Mouse (Mus musculus): ENCODE measurements around the gene Dnajb14. TPM values are rescaled to one million over a fixed set of nuclear protein-coding genes. Genes with fewer than 3 reads are reported as not detected.
A peak's percentile ranks its signal among the peaks of the same experiment; 100 is the strongest.

Gene Dnajb14
- polyA plus RNA-seq, 1 experiment from 2014 or later = 7.3 TPM

DNA sequence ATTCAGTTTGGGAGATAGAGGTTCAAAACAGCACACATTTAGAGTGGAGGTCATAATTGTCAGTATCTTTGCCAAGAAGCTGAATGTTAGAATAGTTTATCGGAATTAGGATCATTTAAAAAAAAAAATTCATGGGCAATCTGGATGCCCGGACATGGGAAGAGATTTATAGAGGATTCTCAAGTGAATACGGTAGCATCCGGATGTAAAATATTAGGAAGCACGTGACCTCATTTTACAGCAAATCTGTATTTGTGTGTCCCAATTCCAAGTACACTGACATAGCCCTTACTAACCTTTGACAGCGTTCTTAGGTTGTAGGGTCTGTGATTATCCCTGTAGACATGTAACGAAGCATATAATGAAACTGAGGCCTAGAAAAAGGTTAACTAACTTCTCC is 51.9 kb downstream of the Dnajb14 start:
- peaks cover 19% of the 10 kb centered on the region for H3K4me1 ChIP-seq
- H3K4me3 ChIP-seq = peak overlapping the region; percentile 93
- 94% methylated on average over 7 of the region's 7 CpGs for WGBS
- no peaks in the 10 kb centered on the region for H3K27me3 ChIP-seq
- peak overlapping the region; percentile 81 for H3K4me2 ChIP-seq
- H3K36me3 ChIP-seq (ENCODE audit: poor library complexity, severe bottlenecking) = peaks cover 23% of the 10 kb centered on the region
- H3K9me3 ChIP-seq (replicated peaks) = no peaks in the 10 kb centered on the region
- H3K9ac ChIP-seq = peak overlapping the region; percentile 88
- no peak for ATAC-seq
- no peak overlapping the region for H3K27ac ChIP-seq

DNA sequence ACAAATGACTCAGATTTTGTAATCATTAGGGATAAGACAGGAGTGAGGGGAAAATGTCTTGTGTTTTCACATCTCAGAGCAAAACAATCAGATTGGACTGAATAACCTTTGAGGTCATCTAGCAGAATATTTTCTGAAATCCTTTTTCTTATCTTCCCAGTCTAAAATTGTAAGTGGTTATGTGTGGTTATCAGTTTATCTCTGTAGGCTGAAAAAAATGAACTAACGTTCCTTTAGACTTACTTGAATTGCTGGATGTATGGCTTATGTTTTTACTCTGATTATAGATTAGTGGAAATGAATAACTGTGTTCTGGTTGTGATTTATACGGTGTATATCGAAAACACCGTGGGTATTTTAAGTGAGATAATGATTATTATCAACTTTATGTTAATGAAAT is 53.1 kb downstream of the Dnajb14 start:
- 95% methylated on average over 4 of the region's 4 CpGs for WGBS
- no peak overlapping the region for H3K4me2 ChIP-seq
- ATAC-seq = no peak
- no peak overlapping the region for H3K9ac ChIP-seq
- H3K27ac ChIP-seq = no peak overlapping the region
- H3K9me3 ChIP-seq (replicated peaks) = no peaks in the 10 kb centered on the region
- H3K4me3 ChIP-seq = no peak overlapping the region
- no peaks in the 10 kb centered on the region for H3K27me3 ChIP-seq
- H3K36me3 ChIP-seq (ENCODE audit: poor library complexity, severe bottlenecking) = peaks cover 30% of the 10 kb centered on the region
- peaks cover 19% of the 10 kb centered on the region for H3K4me1 ChIP-seq

DNA sequence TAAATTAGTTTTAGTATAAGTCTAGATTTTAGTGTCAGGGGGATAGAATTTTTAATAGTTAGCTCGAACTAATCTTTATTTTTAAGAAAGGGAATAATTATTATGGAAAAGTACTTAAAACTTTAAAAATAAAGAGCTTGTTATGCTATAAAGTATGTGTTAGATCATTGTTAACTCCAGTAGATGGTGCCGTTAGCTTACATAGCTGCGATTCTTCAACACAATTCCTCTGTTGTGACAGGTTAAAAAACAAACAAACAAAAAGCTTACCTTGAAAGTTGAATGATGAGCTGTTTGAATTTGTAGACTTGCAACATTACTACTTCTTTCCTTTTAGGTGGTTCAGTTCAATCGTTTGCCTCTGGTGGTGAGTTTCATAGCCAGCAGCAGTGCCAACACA is 59.5 kb downstream of the Dnajb14 start:
- 92% methylated on average over 4 of the region's 4 CpGs for WGBS
- Histone ChIP-seq H3K4me3 (no peak overlapping the region), H3K36me3 (ENCODE audit: poor library complexity, severe bottlenecking) (peaks cover 68% of the 10 kb centered on the region), H3K4me1 (no peaks in the 10 kb centered on the region), H3K4me2 (no peak overlapping the region), H3K27ac (no peak overlapping the region), H3K9ac (no peak overlapping the region), H3K9me3 (replicated peaks) (no peaks in the 10 kb centered on the region), H3K27me3 (no peaks in the 10 kb centered on the region)
- ATAC-seq = no peak

DNA sequence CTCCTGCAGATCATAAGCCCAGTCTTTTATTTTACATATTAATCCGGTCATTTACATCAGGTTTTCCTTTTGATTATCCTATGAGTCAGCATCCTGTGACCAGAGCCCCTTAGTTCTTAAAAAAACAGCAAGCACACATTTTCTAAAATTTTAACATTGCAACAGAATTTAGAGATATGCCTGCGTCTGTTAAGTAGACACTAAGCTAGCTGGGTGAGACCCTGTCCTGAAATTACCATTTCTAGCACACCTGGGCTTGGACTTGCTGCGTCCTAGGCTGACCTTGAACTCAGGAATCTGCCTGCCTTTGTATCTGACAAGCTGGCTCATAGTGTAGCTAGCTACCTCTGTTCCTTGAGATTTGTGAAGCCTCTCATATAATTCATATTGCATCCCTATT is 62.5 kb downstream of the Dnajb14 start:
- ATAC-seq = no peak
- H3K9me3 ChIP-seq (replicated peaks) = no peaks in the 10 kb centered on the region
- H3K36me3 ChIP-seq (ENCODE audit: poor library complexity, severe bottlenecking) = peaks cover 55% of the 10 kb centered on the region
- no peak overlapping the region for H3K27ac ChIP-seq
- no peaks in the 10 kb centered on the region for H3K27me3 ChIP-seq
- no peak overlapping the region for H3K4me2 ChIP-seq
- no peaks in the 10 kb centered on the region for H3K4me1 ChIP-seq
- 90% methylated on average over 3 of the region's 3 CpGs for WGBS
- H3K4me3 ChIP-seq = no peak overlapping the region
- H3K9ac ChIP-seq = no peak overlapping the region

DNA sequence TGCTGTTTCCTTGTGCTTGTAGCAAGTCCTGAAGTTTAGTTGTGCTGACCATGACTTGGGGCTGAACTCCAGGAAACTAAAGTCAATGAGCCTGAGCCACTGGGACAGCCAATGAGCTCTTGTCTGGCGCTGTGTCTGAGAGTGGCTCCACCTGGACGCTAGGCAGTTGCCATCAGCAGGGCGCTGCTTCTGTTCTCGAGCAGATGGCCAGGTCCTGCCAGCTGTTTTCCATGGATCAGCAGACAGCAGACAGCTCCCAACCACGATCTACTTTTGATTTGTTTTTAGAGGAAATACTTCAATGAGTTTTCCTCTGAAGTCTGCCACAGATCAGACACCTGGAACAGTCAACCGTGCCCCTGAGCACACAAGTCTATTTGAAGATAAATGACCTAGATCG is 65.3 kb downstream of the Dnajb14 start:
- Histone ChIP-seq H3K4me2 (no peak overlapping the region), H3K9me3 (replicated peaks) (no peaks in the 10 kb centered on the region), H3K9ac (no peak overlapping the region), H3K36me3 (ENCODE audit: poor library complexity, severe bottlenecking) (peaks cover 29% of the 10 kb centered on the region), H3K27me3 (no peaks in the 10 kb centered on the region), H3K4me3 (no peak overlapping the region), H3K27ac (no peak overlapping the region), H3K4me1 (no peaks in the 10 kb centered on the region)
- ATAC-seq = no peak
- WGBS = 84% methylated on average over 7 of the region's 7 CpGs

DNA sequence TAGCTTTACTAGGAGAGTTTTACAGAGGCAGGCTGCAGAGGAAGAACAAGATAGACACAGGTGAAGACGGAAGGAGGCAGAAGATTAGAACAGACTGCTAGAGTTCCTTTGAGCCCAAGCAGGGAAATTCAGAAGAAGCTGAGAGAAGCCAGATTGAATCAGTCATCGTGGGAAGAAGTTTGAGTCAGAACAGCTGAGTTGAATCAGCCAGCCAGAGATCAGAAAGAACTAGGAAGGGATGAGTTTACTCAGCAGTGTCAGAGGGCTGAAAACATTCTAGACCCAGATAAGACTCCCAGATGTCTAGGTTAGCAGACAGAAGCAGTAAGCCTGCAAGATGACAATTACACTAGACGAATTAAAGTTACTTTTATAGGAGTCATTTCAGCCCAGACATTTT is 66.5 kb downstream of the Dnajb14 start:
- Histone ChIP-seq H3K4me1 (no peaks in the 10 kb centered on the region), H3K4me2 (no peak overlapping the region), H3K4me3 (no peak overlapping the region), H3K27ac (no peak overlapping the region), H3K9ac (no peak overlapping the region), H3K9me3 (replicated peaks) (no peaks in the 10 kb centered on the region), H3K36me3 (ENCODE audit: poor library complexity, severe bottlenecking) (peaks cover 21% of the 10 kb centered on the region), H3K27me3 (no peaks in the 10 kb centered on the region)
- WGBS = 79% methylated on average over 3 of the region's 3 CpGs
- ATAC-seq = no peak

DNA sequence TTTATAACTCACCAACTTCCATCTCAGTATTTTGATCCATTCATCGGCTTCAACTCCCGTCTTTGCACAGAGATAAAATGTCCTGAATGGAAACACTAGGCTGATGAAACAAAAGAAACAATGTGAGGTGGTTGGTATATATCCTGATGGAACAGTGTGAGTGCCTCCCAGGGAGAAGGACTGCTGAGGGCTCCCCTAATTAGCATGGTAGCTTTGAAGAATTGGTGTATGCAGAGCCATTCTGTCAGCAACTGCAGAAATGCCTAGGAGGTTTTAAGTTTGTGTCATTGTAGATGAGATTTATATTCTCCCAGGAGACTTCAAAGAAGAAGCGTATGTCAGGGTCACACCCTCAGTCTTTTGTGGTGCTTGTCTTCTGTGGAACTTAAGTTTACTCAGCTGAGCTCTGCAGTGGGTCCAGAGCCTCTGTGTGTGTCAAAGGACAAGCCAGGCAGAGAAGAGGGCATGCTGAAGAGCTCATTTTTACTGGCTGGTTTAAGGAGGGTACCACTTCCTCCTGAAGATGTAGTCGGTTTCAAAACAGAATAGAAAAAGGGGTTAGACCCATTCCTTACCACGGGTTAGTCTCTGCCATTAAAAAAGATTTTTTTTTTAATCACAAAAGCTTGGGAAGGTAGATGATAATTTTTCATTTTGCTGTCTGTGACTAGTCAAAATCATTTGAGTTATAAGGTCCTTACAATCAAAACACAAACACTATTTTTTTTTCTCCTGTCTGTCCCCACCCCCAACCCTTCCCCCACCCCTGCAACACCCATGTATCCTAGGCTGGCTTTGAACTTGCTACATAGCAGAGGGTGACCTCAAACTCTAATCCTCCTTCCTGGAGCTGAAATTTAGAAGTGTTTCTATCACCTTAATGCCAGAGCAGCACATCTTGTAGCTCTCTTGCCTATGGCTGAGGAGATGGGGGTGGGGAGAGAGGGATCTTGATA is 68.4 kb downstream of the Dnajb14 start:
- Histone ChIP-seq H3K36me3 (ENCODE audit: poor library complexity, severe bottlenecking) (peaks cover 5% of the 10 kb centered on the region; the same call in 1 of the 2 replicates), H3K9ac (no peak overlapping the region), H3K4me3 (no peak overlapping the region), H3K9me3 (replicated peaks) (no peaks in the 10 kb centered on the region), H3K4me2 (no peak overlapping the region), H3K27me3 (no peaks in the 10 kb centered on the region), H3K4me1 (no peaks in the 10 kb centered on the region), H3K27ac (no peak overlapping the region)
- 44% methylated on average over 5 of the region's 5 CpGs for WGBS
- ATAC-seq = no peak

DNA sequence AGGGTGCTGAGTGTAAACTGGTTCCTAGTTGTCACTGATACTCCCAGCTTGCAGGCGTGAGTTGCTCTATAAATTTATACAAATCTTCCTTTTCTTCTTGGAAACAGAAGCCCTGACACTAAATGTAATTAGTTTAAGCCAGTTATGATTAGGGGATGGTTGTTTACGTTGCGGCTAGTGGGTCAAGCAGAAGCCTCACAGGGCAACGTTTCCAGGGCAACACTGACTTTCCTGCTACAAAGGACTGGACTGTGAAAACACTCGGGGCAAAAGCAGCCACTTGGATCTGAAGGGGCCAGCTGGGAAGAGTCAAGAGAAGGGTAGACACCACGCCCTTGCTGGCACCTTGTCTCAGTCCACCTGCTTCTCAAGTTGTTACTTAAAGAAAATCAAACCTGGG is 69.1 kb downstream of the Dnajb14 start:
- Histone ChIP-seq H3K4me3 (no peak overlapping the region), H3K36me3 (ENCODE audit: poor library complexity, severe bottlenecking) (peaks cover 3% of the 10 kb centered on the region; the same call in 1 of the 2 replicates), H3K27ac (no peak overlapping the region), H3K4me2 (no peak overlapping the region), H3K4me1 (no peaks in the 10 kb centered on the region), H3K27me3 (no peaks in the 10 kb centered on the region), H3K9ac (no peak overlapping the region), H3K9me3 (replicated peaks) (no peaks in the 10 kb centered on the region)
- WGBS = 42% methylated on average over 6 of the region's 6 CpGs
- ATAC-seq = no peak

DNA sequence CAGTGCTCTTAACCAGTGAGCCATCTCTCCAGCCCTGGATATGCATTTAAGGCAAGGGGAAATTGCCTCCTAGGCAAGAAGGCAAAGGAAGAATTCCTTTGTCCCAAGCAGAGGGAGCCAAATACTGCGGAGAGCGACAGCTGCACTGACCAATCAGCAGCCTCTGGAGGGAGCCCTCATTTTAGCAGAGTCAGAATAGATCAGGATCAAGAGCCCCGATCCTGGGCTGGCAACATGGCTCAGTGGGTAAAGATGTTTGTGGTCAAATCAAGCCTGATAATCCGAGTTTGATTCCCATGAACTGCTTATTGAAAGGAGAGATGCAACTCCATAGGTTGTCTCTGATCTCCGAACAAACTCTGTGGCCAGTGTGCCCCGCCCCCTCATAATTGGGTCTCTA is 71.1 kb downstream of the Dnajb14 start:
- Histone ChIP-seq H3K9ac (no peak overlapping the region), H3K4me1 (no peaks in the 10 kb centered on the region), H3K4me3 (no peak overlapping the region), H3K27me3 (no peaks in the 10 kb centered on the region), H3K9me3 (replicated peaks) (no peaks in the 10 kb centered on the region), H3K4me2 (peak overlapping the region; percentile 20), H3K27ac (no peak overlapping the region), H3K36me3 (ENCODE audit: poor library complexity, severe bottlenecking) (no peaks in the 10 kb centered on the region)
- WGBS = 39% methylated on average over 6 of the region's 6 CpGs
- ATAC-seq = peak; percentile 77

DNA sequence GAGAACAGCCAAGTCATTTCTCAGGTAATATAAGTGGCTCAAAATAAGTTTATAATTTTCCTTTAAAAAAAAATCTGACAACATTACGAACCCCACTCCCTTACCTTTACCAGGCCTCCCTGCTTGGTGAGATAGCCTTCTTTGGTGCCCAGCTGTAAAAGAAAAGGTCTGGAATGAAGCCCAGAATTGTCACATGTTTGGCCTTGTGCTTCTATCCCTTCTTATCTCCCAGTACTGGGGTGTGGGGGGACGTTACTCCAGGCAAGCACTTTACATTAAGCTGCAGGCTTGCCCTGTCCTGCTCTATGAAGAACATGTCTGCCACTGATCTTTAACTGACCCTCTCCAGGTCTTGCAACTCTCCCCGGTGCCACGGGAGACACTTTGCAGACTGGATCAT is 73.3 kb downstream of the Dnajb14 start:
- H3K27ac ChIP-seq = no peak overlapping the region
- H3K4me3 ChIP-seq = no peak overlapping the region
- 79% methylated on average over 4 of the region's 4 CpGs for WGBS
- no peak overlapping the region for H3K9ac ChIP-seq
- H3K36me3 ChIP-seq (ENCODE audit: poor library complexity, severe bottlenecking) = no peaks in the 10 kb centered on the region
- H3K4me1 ChIP-seq = no peaks in the 10 kb centered on the region
- H3K4me2 ChIP-seq = no peak overlapping the region
- no peak for ATAC-seq
- no peaks in the 10 kb centered on the region for H3K9me3 ChIP-seq (replicated peaks)
- H3K27me3 ChIP-seq = no peaks in the 10 kb centered on the region

DNA sequence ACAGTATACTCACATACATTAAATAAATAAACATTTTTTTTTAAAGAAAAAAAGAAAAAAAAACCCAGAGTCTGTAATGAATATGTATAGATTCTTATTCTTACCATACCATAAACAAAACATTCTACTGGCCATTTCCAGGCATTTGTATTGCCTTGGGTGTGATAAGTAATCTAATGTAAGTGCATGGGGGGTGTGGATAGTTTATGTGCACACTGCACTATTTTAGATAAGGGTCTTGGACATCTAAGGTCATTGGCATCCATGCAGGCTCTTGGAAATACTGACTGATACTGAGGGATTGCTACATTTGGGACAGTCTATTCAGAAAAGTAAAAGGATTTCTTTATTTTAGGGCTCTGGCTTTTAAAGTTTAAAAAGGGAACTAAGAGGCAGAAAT is 74.1 kb downstream of the Dnajb14 start:
- H3K27me3 ChIP-seq = no peaks in the 10 kb centered on the region
- H3K36me3 ChIP-seq (ENCODE audit: poor library complexity, severe bottlenecking) = no peaks in the 10 kb centered on the region
- H3K27ac ChIP-seq = no peak overlapping the region
- ATAC-seq = no peak
- H3K4me1 ChIP-seq = no peaks in the 10 kb centered on the region
- no peak overlapping the region for H3K4me2 ChIP-seq
- no peaks in the 10 kb centered on the region for H3K9me3 ChIP-seq (replicated peaks)
- no peak overlapping the region for H3K4me3 ChIP-seq
- H3K9ac ChIP-seq = no peak overlapping the region

DNA sequence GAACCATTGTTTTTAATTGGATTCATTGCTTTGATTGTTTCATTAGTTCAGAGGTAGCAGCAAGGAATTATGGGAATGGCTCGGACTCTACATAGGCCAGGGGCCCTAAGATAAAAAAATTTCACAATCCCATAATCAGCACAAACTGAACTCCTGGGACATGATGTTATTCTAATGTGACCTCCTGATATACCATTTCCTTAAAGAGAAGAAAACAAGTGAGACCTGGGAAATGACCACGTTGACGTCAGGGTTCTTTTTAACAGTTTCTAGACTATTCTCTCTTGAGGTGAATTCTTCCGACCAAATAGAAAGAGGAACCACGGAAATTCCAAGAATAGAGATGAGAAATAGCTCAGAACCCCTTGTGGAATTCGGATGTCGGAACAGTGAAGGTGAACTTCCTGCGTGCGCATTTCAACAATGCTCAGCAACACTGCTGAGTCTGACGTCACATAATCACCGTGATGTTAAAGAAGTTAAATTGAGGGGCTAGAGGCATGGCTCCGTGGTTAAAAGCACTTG is 74.7 kb downstream of the Dnajb14 start:
- Histone ChIP-seq H3K27ac (no peak overlapping the region), H3K4me2 (no peak overlapping the region), H3K27me3 (no peaks in the 10 kb centered on the region), H3K36me3 (ENCODE audit: poor library complexity, severe bottlenecking) (no peaks in the 10 kb centered on the region), H3K4me3 (no peak overlapping the region), H3K9ac (no peak overlapping the region), H3K4me1 (no peaks in the 10 kb centered on the region), H3K9me3 (replicated peaks) (no peaks in the 10 kb centered on the region)
- WGBS = 91% methylated on average over 12 of the region's 12 CpGs
- ATAC-seq = no peak

All from forebrain, embryonic 13.5 days (tissue).